Mouse (Mus musculus): ENCODE measurements at regions not wholly inside any gene's neighbourhood (a gene's known extent, or its start where the extent isn't known, plus 50 kb on each side); places are given as distances from the start of the nearest gene placed in this dataset.

DNA sequence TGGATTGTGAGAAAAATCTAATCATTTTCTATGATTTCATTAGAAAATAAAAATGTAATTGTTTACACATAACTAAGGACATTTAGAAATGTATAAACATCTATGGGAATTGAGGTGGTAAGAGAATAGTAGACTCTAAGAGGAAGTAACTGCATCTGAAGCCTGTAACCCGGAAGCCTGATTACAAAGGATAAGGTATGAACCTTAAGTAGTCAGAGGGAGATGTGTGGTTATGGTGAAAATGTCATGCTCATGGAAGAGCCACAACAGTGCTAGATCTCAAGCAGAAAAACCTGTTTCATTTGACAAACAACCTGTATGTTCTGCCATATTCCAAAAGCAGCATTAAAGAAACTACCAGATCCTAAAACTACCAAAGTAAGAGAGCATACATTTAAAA lies 847.6 kb downstream of the Dnah5 start:
- TF ChIP-seq POLR2A (IDR thresholded peaks at IDR 0.05; ENCODE audit: low read depth, low read length) (no peak), CTCF (IDR thresholded peaks at IDR 0.05; ENCODE audit: extremely low read depth, insufficient read depth, insufficient read length, insufficient replicate concordance) (no peak)

Measured in spleen, adult 2 months (tissue).